Mouse (Mus musculus): ENCODE data around the gene Elmod3. TPM values are rescaled to one million over a fixed set of nuclear protein-coding genes. Genes with fewer than 3 reads are reported as not detected.
A peak's percentile ranks its signal among the peaks of the same experiment; 100 is the strongest.

Elmod3 gene
- polyA plus RNA-seq, 1 experiment from 2014 or later: 14.8 TPM

DNA sequence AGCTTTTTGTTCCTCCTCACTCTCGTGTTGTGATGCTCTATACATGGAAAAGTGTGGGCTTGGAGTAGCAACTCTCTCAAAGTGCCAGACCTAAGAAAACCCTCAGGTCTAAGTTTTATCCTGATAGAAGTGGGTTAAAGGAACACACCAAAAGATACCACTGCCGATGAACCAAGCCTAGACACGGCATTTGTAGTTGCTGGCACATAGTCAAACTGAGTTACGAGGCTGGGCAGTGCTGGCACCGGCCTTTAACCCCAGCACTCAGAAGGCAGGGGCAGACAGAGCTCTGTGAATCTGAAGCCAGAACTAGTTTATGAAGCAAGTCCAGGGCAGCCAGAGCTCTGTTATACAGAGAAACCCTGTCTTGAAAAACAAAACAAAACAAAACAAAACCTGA is 9.5 kb upstream of the Elmod3 start:
- peaks cover 83% of the 10 kb centered on the region for H3K36me3 ChIP-seq (ENCODE audit: poor library complexity, severe bottlenecking)
- H3K4me1 ChIP-seq: no peaks in the 10 kb centered on the region
- no peak overlapping the region for H3K27ac ChIP-seq
- no peak overlapping the region for H3K9ac ChIP-seq
- 92% methylated on average over 5 of the region's 5 CpGs for WGBS
- no peak overlapping the region for H3K4me2 ChIP-seq
- no peaks in the 10 kb centered on the region for H3K9me3 ChIP-seq (replicated peaks)
- ATAC-seq: no peak
- H3K27me3 ChIP-seq: no peaks in the 10 kb centered on the region
- H3K4me3 ChIP-seq: no peak overlapping the region

DNA sequence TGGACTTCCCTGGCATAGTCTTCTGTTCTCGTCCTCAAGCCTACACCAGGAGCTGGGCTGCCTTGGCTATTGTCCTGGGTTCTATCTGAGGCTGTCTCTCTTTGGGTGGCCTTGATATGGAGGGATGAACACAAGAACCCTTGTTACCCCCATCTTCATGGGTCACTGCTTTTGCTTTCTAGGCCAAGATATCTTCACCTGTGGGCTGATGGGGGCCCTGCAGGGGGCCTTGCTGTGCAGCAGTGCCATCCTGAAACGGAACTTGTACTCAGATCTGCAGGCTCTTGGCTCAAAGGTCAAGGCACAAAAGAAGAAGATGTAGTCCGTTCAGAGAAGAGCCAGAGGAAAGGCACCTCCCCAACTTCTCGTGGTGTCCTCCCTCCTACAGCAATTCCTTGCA is 8.8 kb upstream of the Elmod3 start:
- Histone ChIP-seq H3K9ac (no peak overlapping the region), H3K4me2 (no peak overlapping the region), H3K4me1 (no peaks in the 10 kb centered on the region), H3K27me3 (no peaks in the 10 kb centered on the region), H3K9me3 (replicated peaks) (no peaks in the 10 kb centered on the region), H3K4me3 (no peak overlapping the region), H3K27ac (no peak overlapping the region), H3K36me3 (ENCODE audit: poor library complexity, severe bottlenecking) (peaks cover 80% of the 10 kb centered on the region)
- 76% methylated on average over 4 of the region's 4 CpGs for WGBS
- no peak for ATAC-seq

DNA sequence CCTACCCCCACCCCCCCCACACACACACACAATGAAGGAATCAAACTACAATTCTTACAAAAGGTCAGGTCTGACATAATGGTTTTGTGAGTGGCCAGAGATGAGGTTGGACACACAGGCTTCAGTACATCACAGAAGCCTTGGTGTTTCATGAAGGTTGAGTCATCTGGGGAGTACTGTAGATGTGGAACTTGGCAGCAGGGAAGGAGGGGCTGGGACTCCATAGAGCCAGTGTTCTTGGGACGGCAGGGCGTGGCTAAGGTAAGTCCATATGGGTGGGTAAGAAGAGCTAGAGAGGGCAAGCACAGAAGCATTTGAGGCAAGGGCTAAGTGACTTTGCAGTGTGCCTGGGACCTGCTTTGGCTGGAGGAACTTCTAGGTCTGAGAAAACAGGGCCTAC is 5.9 kb upstream of the Elmod3 start:
- Histone ChIP-seq H3K4me3 (no peak overlapping the region), H3K27ac (no peak overlapping the region), H3K9me3 (replicated peaks) (no peaks in the 10 kb centered on the region), H3K27me3 (no peaks in the 10 kb centered on the region), H3K4me1 (peaks cover 4% of the 10 kb centered on the region), H3K4me2 (no peak overlapping the region), H3K9ac (no peak overlapping the region), H3K36me3 (ENCODE audit: poor library complexity, severe bottlenecking) (peaks cover 51% of the 10 kb centered on the region)
- ATAC-seq: no peak
- 95% methylated on average over 2 of the region's 2 CpGs for WGBS

DNA sequence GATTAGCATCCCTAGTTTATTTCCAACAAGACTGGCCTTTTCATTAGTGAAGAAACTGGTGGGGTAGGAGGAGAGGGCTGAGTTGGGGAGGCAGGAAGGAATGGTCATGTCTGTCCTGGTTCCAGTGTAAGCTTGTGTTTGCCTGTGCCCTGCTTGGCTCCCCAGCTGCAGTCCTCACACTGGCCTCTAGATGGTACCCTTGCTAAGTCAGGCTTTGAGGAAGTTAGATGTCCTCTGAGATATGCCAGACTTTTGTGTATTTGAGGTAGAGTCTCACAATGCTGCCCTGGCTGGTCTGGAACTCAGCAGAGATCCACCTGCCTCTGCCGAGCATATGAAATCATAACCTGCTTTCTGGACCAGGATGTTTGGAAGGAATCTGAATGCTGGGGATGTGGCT is 3.5 kb upstream of the Elmod3 start:
- Histone ChIP-seq H3K9me3 (replicated peaks) (no peaks in the 10 kb centered on the region), H3K9ac (no peak overlapping the region), H3K4me3 (no peak overlapping the region), H3K27me3 (no peaks in the 10 kb centered on the region), H3K36me3 (ENCODE audit: poor library complexity, severe bottlenecking) (peaks cover 31% of the 10 kb centered on the region), H3K4me1 (peaks cover 21% of the 10 kb centered on the region), H3K27ac (no peak overlapping the region), H3K4me2 (no peak overlapping the region)
- no peak for ATAC-seq
- WGBS: 59% methylated on average over 1 of the region's 1 CpGs

DNA sequence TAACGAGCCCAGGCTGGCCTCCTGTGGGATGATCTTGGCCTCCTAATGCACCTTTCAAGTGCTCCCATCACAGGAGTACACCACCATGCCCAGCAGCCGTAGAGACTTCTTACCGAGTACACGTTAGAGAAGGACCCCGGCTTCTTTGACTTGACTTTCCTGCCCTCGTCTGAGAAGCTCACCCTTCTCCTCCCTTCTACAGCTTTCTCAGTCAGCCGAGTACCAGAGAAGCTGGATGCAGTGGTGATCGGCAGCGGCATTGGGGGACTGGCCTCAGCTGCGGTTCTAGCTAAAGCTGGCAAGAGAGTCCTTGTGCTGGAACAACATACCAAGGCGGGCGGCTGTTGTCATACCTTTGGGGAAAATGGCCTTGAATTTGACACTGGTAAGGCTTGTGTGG is 2.6 kb upstream of the Elmod3 start:
- Histone ChIP-seq H3K27me3 (no peaks in the 10 kb centered on the region), H3K4me3 (no peak overlapping the region), H3K36me3 (ENCODE audit: poor library complexity, severe bottlenecking) (peaks cover 21% of the 10 kb centered on the region), H3K9ac (no peak overlapping the region), H3K4me1 (peaks cover 21% of the 10 kb centered on the region), H3K4me2 (no peak overlapping the region), H3K27ac (no peak overlapping the region), H3K9me3 (replicated peaks) (no peaks in the 10 kb centered on the region)
- 85% methylated on average over 12 of the region's 12 CpGs for WGBS
- no peak for ATAC-seq

DNA sequence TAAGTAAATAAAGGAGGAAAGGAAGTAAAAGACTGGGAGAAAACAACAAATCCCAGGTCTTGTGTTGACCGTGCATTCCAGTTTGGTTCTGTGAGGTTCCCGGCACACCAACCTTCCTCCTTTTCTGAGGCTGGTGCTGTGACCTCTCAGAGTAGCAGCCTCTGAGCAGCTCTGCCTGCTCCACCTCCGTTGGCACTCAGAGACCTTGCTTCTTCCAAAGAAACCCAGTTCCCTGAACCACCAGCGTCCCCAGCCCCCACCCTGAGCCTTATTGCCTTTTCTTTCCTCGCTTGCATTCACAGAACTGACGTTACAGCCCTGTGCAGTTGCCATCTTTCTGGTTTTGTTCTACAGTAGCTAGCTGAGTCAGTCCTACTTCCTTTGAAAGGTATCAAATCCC is 2.0 kb upstream of the Elmod3 start:
- 76% methylated on average over 6 of the region's 6 CpGs for WGBS
- Histone ChIP-seq H3K4me1 (peaks cover 21% of the 10 kb centered on the region), H3K36me3 (ENCODE audit: poor library complexity, severe bottlenecking) (peaks cover 16% of the 10 kb centered on the region)

DNA sequence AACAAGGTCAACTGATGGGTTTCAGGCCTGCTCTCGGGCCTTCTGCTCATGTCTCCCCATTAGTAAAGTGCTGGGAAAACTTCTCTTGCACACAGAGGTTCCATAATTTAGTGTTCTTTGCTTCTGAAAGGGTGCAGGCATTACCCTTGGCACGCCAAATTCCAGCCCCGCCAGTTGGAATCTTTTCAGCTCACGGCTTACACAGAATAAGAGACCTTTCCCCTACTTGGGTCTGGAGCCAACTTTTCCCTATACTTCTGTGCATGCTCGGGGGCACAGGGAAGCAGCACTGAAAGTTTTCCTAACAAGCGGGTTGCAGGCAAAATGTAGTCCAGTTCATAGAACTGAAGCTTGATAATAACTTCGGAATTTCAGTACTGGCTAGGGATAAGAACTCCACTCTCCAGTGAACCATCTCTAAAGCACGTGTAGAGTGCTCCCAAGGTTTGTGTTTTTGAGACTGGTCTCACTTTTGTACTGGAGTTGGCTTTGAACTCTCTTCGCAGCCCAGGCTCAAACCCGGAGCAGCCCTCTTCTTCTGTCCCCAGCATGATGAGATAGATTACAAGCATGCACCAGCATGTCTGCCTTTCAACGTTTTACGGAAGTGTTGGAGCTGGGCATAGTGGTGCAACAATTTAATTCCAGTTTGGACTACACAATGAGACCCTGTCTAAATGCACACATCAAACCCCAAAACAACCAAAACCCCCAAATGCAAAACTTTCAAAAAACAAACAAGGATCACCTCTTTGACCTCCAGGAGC is 761 bp upstream of the Elmod3 start:
- H3K27me3 ChIP-seq: no peaks in the 10 kb centered on the region
- peak overlapping the region; percentile 51 for H3K4me3 ChIP-seq
- peak overlapping the region; percentile 65 for H3K9ac ChIP-seq
- peak; percentile 37; the same call in 1 of the 2 replicates for ATAC-seq
- H3K4me1 ChIP-seq: peaks cover 21% of the 10 kb centered on the region
- 45% methylated on average over 12 of the region's 12 CpGs for WGBS
- H3K4me2 ChIP-seq: peak overlapping the region; percentile 74
- H3K9me3 ChIP-seq (replicated peaks): no peaks in the 10 kb centered on the region
- H3K36me3 ChIP-seq (ENCODE audit: poor library complexity, severe bottlenecking): peaks cover 6% of the 10 kb centered on the region; the same call in 1 of the 2 replicates
- H3K27ac ChIP-seq: peak overlapping the region; percentile 45

More for the DNA sequence above, 2.0 kb upstream of the Elmod3 start:
- Histone ChIP-seq H3K9ac (no peak overlapping the region), H3K4me3 (no peak overlapping the region), H3K27me3 (no peaks in the 10 kb centered on the region), H3K9me3 (replicated peaks) (no peaks in the 10 kb centered on the region), H3K27ac (no peak overlapping the region), H3K4me2 (no peak overlapping the region)
- ATAC-seq: no peak

DNA sequence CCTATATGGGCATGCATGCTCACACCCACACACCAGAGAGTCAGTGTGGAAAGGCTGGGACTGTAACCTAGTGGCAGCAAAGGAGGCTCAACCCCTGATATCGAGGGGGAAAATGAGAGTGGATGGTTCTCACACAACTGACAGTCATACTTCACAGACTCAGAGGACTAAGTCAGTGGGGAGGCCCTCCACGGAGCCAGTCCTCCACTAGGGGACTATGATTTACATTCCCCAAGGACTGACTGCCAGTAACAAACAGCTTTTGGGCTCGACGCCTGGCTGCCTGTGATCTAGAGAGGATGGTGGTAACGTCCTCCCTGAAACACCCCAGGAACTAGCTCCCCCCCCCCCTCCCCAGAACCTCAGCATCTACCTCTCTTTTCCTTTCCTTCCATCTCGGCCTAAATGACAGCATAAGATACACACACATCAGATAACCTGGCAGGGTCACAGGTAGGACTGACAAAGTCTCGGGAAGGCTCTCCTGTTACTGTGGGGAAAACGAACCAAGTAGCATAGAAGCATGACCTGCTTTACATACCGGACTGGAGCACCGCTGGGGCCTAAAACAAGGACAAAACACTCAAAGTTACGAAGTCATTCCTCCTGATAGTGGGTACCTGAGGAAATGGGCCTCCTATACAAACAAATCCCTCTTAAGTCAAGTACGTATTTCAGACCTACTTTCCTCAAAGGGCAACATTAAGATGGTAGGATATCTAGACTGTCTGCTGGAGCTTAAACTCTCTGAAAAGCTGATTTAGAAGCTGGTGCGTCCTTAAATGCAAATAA is 934 bp downstream of the Elmod3 start:
- no peaks in the 10 kb centered on the region for H3K9me3 ChIP-seq (replicated peaks)
- peak overlapping the region; percentile 74 for H3K4me2 ChIP-seq
- H3K4me1 ChIP-seq: peaks cover 21% of the 10 kb centered on the region
- no peaks in the 10 kb centered on the region for H3K27me3 ChIP-seq
- ATAC-seq: no peak
- peak overlapping the region; percentile 51 for H3K4me3 ChIP-seq
- 51% methylated on average over 13 of the region's 13 CpGs for WGBS
- H3K27ac ChIP-seq: no peak overlapping the region
- H3K9ac ChIP-seq: peak overlapping the region; percentile 65
- H3K36me3 ChIP-seq (ENCODE audit: poor library complexity, severe bottlenecking): peaks cover 4% of the 10 kb centered on the region; the same call in 1 of the 2 replicates

DNA sequence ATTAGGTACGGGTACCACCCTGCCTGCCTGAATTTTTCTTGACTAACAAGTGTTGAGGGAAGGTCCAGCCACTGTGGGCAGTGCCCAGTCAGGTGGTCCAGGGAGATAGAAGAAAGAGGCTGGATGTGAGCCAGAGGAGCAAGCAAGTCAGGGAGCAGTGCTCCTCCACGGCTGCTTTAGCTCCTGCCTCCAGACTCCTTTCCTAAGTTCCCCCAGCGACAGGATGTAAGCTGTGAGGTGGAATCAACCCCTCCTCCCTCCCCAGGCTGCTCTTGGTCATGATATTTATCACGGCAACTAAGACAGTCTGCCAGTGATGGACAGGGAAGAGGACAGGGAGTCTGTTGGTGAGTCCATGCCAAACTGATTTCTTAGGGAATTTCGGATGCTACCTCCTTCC is 4.3 kb downstream of the Elmod3 start:
- no peak overlapping the region for H3K4me3 ChIP-seq

DNA sequence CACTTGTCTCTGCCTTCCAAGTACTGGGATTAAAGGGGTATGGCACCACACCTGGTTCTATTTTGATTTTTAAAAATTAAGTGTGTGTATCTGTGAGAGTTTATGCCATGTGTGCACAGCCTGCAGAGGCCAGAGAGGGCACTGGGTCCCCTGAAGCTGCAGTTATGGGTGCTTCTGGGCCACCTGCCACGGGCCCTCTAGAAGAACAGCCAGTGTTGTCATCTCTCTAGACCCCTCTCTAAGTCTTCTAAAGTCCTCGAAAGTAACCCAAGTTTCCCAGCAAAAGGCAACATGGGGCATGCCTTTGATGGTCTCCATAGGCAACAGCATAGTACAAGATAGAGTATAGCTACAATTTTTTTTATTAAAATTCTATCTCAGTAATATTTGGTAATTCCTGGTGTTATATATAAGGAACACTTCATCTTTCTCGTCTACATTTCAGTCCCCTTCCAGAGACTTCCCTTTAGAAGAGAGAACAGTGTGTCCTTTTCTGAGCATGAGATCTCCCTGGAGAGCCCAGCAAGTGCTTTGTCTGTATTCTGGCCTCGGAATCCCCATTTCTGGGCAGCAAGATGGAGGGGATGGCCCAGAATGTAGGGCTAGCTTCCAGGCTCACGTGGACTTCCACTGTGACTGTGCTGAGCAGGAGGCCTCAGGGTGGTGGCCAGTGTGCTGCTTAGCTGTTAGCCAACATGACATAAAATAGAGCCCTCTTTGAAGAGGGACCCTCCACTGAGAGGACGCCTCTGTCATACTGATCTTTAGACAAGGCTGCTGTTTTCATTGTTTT is 5.0 kb downstream of the Elmod3 start:
- ATAC-seq: no peak
- 79% methylated on average over 6 of the region's 6 CpGs for WGBS

More for the DNA sequence above, 4.3 kb downstream of the Elmod3 start:
- H3K4me1 ChIP-seq: peaks cover 15% of the 10 kb centered on the region
- H3K27ac ChIP-seq: no peak overlapping the region
- no peak for ATAC-seq
- H3K36me3 ChIP-seq (ENCODE audit: poor library complexity, severe bottlenecking): peaks cover 4% of the 10 kb centered on the region; the same call in 1 of the 2 replicates
- no peaks in the 10 kb centered on the region for H3K27me3 ChIP-seq
- 74% methylated on average over 5 of the region's 5 CpGs for WGBS
- no peaks in the 10 kb centered on the region for H3K9me3 ChIP-seq (replicated peaks)
- no peak overlapping the region for H3K4me2 ChIP-seq
- H3K9ac ChIP-seq: no peak overlapping the region

DNA sequence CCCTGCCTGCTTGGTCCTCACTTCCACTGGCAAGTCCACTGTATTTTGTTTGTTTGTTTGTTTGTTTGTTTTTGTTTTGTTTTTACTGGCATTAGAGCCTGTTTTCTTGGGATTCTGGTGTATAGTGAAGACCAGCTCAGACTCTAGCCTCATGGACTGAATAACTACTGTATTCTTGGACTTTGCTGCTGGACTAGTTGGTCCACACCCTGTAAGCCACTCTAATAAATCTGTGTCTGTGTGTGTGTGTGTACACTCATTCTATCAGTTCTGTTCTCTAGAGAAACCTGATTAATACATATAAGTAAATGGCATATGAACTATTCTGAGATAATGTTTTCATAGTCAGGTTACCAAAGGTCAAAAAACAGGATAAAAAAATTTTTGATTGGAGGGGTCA is 8.1 kb downstream of the Elmod3 start:
- Histone ChIP-seq H3K4me3 (no peak overlapping the region), H3K36me3 (ENCODE audit: poor library complexity, severe bottlenecking) (peaks cover 10% of the 10 kb centered on the region; the same call in 1 of the 2 replicates), H3K9me3 (replicated peaks) (no peaks in the 10 kb centered on the region), H3K27ac (no peak overlapping the region), H3K9ac (no peak overlapping the region), H3K27me3 (no peaks in the 10 kb centered on the region), H3K4me1 (no peaks in the 10 kb centered on the region), H3K4me2 (no peak overlapping the region)
- ATAC-seq: no peak

More for the DNA sequence above, 5.0 kb downstream of the Elmod3 start:
- no peaks in the 10 kb centered on the region for H3K9me3 ChIP-seq (replicated peaks)
- no peak overlapping the region for H3K27ac ChIP-seq
- H3K9ac ChIP-seq: no peak overlapping the region
- H3K36me3 ChIP-seq (ENCODE audit: poor library complexity, severe bottlenecking): peaks cover 4% of the 10 kb centered on the region; the same call in 1 of the 2 replicates
- H3K4me1 ChIP-seq: peaks cover 10% of the 10 kb centered on the region
- H3K27me3 ChIP-seq: no peaks in the 10 kb centered on the region
- H3K4me3 ChIP-seq: no peak overlapping the region
- no peak overlapping the region for H3K4me2 ChIP-seq

DNA sequence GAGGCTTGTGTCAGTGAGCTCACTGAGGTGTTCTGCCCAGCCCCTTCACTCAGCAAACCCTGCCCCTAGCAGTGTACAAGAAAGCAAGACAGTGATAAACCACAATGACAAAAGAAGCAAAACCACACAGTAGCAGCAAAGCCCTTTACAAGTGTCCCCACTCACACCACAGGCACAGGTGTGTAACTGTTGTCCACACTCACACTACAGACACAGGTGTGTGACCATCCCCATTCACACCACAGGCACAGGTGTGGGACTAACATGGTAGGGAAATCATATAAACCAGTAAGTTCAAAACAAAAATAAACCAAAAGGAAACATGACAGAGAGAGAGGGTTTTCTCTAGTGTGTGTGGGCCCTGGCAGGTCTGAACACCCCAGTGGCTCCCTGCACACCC is 9.9 kb downstream of the Elmod3 start:
- H3K9me3 ChIP-seq (replicated peaks): no peaks in the 10 kb centered on the region
- no peak for ATAC-seq
- H3K27me3 ChIP-seq: no peaks in the 10 kb centered on the region
- peaks cover 14% of the 10 kb centered on the region; the same call in 1 of the 2 replicates for H3K36me3 ChIP-seq (ENCODE audit: poor library complexity, severe bottlenecking)
- H3K4me2 ChIP-seq: no peak overlapping the region
- no peak overlapping the region for H3K9ac ChIP-seq
- H3K4me3 ChIP-seq: no peak overlapping the region
- H3K4me1 ChIP-seq: no peaks in the 10 kb centered on the region
- H3K27ac ChIP-seq: no peak overlapping the region

Data from forebrain, embryonic 13.5 days (tissue).